Mouse (Mus musculus) cerebellum, adult (tissue): Measurements from ENCODE around the gene Hhat.

Source experiments
- ATAC-seq: cut with Nextera tagmentation; 2 replicates; pipeline ENCODE4 v1.9.2; 2017; ENCODE audit warnings: mild to moderate bottlenecking, moderate library complexity, mixed read lengths; ENCODE audit not compliant: insufficient number of reproducible peaks, low FRiP score, low TSS enrichment

The Hhat gene

GRCm38 (mm10) chr1:192745240-192746101 lies 25.6 kb downstream of the Hhat start:
- no peak for ATAC-seq

- ATAC-seq, result no peak
Measured at GRCm38 (mm10) chr1:192744880-192745239, 26.2 kb downstream of the Hhat start.

- ATAC-seq, result no peak
Measured at GRCm38 (mm10) chr1:192742394-192743251, 28.4 kb downstream of the Hhat start.

GRCm38 (mm10) chr1:192741896-192742295 lies 29.1 kb downstream of the Hhat start:
- no peak for ATAC-seq

- peak; percentile 56; the same call in 1 of the 2 replicates for ATAC-seq
Measured at GRCm38 (mm10) chr1:192736524-192736923, 34.5 kb downstream of the Hhat start.

GRCm38 (mm10) chr1:192736002-192736426 lies 35.0 kb downstream of the Hhat start:
- no peak for ATAC-seq

- ATAC-seq, result no peak
Measured at GRCm38 (mm10) chr1:192730517-192730916, 40.5 kb downstream of the Hhat start.

- peak; percentile 78 for ATAC-seq
Measured at GRCm38 (mm10) chr1:192726996-192727624, 43.9 kb downstream of the Hhat start.

GRCm38 (mm10) chr1:192722147-192722546 lies 48.9 kb downstream of the Hhat start:
- ATAC-seq, result no peak

GRCm38 (mm10) chr1:192720156-192720555 lies 50.9 kb downstream of the Hhat start:
- no peak for ATAC-seq

- no peak for ATAC-seq
Measured at GRCm38 (mm10) chr1:192711779-192712348, 59.2 kb downstream of the Hhat start.

GRCm38 (mm10) chr1:192700339-192701073 lies 70.5 kb downstream of the Hhat start:
- ATAC-seq, result no peak

- ATAC-seq, result no peak
Measured at GRCm38 (mm10) chr1:192699101-192699500, 71.9 kb downstream of the Hhat start.

- ATAC-seq, result no peak
Measured at GRCm38 (mm10) chr1:192696371-192696863, 74.6 kb downstream of the Hhat start.

GRCm38 (mm10) chr1:192693644-192694043 lies 77.4 kb downstream of the Hhat start:
- no peak for ATAC-seq

- ATAC-seq, result no peak
Measured at GRCm38 (mm10) chr1:192692982-192693381, 78.0 kb downstream of the Hhat start.

- no peak for ATAC-seq
Measured at GRCm38 (mm10) chr1:192682219-192682951, 88.6 kb downstream of the Hhat start.

GRCm38 (mm10) chr1:192677236-192677635 lies 93.8 kb downstream of the Hhat start:
- ATAC-seq, result no peak

GRCm38 (mm10) chr1:192663608-192664007 lies 107.4 kb downstream of the Hhat start:
- ATAC-seq, result no peak
